Mouse (Mus musculus): ENCODE measurements at regions not wholly inside any gene's neighbourhood (a gene's known extent, or its start where the extent isn't known, plus 50 kb on each side); places are given as distances from the start of the nearest gene placed in this dataset.

DNA sequence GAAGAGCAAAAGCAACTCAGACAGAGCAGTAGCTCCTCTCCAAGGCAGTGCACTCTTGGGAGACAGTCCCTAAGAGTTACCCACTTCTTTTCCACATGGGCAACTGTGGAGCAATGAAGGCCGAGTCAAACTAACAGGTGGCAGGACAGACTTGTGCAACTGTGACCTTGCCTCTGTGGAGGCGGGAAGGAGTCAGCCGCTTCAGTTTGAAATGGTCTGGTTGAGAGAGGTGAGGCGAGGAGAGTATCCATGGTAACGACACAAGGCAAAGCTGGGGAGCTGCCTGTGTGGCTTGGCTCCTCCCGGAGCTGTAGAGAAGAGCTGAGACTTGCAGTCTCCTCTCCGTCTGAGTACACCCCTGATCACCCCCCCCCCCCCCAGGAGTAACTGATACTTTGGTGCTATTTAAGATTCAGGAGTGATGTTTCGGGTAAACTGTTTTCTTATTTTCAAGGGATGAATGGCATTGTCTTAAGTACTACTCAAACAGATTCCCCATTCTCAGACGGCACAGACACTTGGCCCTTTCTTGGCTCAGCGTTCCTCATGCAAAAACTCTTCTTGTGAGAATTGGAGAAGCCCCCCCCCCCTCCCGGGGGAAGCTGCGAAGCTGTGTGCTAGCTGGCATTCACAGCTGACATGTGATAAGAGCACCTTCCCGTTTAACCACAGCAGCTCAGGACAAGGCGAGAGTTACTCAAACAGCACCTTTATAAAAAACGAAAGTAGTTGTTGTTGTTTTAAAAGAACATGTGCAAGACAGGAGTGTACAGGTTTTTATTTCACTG is 54.9 kb upstream of the Chst1 start:
- 15% methylated on average over 15 of the region's 15 CpGs for WGBS
- H3K9me3 ChIP-seq = no peaks in the 10 kb centered on the region
- H3K36me3 ChIP-seq = no peaks in the 10 kb centered on the region
- H3K27me3 ChIP-seq = peaks cover 5% of the 10 kb centered on the region; the same call in 1 of the 2 replicates
- H3K4me3 ChIP-seq = no peak overlapping the region
- H3K4me1 ChIP-seq (replicated peaks) = peaks cover 15% of the 10 kb centered on the region
- H3K4me2 ChIP-seq = no peak overlapping the region
- no peak overlapping the region for H3K9ac ChIP-seq
- ATAC-seq (ENCODE audit: low FRiP score) = peak; percentile 69; the same call in 1 of the 2 replicates
- H3K27ac ChIP-seq = no peak overlapping the region

DNA sequence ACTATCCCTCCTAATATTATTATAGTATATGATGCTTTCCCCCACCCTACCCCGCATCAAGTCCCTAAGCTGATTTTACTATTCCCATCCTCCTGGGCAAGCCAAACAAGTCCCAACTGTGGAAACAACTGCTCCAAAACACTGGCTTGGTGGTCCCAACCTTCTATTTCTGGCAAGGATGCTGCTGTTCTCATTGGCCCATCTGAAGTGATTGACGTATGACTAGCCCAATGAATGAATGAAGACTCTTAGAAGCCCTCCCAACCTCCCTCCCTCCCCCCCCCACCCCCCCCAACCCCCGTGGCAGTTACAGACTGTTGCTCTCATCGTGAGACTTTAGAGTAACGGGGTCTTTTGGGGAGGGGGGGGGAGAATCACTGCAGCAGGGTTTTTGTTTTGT is 58.7 kb upstream of the Chst1 start:
- no peak overlapping the region for H3K27ac ChIP-seq
- H3K36me3 ChIP-seq = no peaks in the 10 kb centered on the region
- no peak overlapping the region for H3K9ac ChIP-seq
- no peak overlapping the region for H3K4me2 ChIP-seq
- 55% methylated on average over 5 of the region's 5 CpGs for WGBS
- H3K9me3 ChIP-seq = no peaks in the 10 kb centered on the region
- peaks cover 15% of the 10 kb centered on the region for H3K4me1 ChIP-seq (replicated peaks)
- peaks cover 5% of the 10 kb centered on the region; the same call in 1 of the 2 replicates for H3K27me3 ChIP-seq
- no peak overlapping the region for H3K4me3 ChIP-seq
- no peak for ATAC-seq (ENCODE audit: low FRiP score)

DNA sequence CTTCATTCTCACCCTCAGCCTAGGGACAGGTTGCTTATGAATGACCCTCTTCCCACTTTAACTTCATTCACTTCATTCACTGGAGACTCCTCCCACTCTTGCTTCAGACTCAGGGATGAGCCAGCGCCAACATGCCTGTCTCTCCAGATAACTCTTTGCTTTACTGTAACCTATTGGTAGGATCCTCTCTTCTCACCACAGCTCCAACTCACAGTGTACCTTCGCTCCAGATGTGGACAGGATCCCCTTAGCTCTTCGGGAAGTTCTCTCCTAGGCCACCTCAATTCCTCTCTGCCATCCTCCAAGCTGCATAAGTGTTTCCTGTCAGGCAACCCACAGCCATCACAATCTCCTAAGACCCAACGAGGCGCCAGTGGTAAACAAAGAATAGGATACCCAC is 67.5 kb upstream of the Chst1 start:
- no peak overlapping the region for H3K4me3 ChIP-seq
- no peaks in the 10 kb centered on the region for H3K9me3 ChIP-seq
- H3K27me3 ChIP-seq = no peaks in the 10 kb centered on the region
- H3K36me3 ChIP-seq = no peaks in the 10 kb centered on the region
- no peak overlapping the region for H3K9ac ChIP-seq
- ATAC-seq (ENCODE audit: low FRiP score) = no peak
- no peak overlapping the region for H3K27ac ChIP-seq
- peaks cover 22% of the 10 kb centered on the region for H3K4me1 ChIP-seq (replicated peaks)
- H3K4me2 ChIP-seq = no peak overlapping the region
- 85% methylated on average over 5 of the region's 5 CpGs for WGBS

DNA sequence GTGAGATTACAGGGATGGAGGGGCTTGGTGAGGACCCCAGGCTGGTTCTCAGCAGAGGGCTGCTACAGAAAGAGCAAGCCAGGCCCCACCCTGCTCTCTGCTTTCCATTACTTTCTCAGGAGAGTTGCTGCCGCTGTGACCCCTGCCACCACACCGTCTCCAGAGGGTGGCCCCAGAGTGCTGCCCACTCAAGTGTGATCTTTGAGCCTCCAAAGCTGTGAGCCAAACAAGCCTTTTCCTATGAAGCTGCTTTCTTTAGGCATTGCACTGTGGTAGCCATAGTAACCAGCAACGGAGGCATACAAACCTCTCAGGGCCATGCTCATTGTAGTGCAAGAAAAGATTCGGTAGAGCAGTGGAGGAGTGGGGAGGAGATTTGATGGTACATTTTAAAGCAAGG is 68.8 kb upstream of the Chst1 start:
- no peak overlapping the region for H3K4me2 ChIP-seq
- H3K36me3 ChIP-seq = no peaks in the 10 kb centered on the region
- H3K9me3 ChIP-seq = no peaks in the 10 kb centered on the region
- no peak overlapping the region for H3K27ac ChIP-seq
- no peak overlapping the region for H3K9ac ChIP-seq
- no peak for ATAC-seq (ENCODE audit: low FRiP score)
- H3K27me3 ChIP-seq = no peaks in the 10 kb centered on the region
- H3K4me3 ChIP-seq = no peak overlapping the region
- H3K4me1 ChIP-seq (replicated peaks) = peaks cover 33% of the 10 kb centered on the region
- 21% methylated on average over 4 of the region's 4 CpGs for WGBS

DNA sequence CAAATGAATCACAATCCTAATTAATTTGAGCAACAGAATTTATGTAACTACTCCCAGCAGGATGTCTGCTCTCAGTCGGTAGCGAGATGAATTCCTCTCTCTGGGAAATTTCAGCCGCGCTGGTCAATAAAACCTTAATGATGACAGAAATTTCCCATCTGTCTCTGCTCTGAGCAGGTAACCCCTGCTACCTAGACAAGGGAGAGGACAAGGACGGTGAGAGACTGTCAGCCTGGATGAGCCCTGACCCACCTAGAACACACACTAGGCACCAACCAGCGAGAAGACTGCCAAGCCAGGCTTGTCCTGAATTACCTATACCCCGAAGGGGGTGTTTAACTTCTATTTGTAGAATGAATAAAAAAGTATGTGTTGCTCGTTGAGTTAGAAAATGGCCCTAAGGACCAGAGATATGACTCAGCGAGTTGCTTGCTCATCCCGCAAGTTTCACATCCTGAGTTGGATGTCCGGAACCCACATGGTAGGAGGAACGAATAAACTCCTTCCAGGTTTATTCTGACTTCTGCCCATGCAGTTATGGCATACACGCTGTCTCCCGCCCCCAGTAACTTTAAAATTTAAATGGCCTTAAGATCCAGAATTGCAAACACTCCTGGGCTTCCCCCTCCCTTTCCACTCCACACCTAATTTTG is 69.5 kb upstream of the Slc35c1 start:
- Histone ChIP-seq H3K4me3 (peak overlapping the region; percentile 47), H3K36me3 (no peaks in the 10 kb centered on the region), H3K9me3 (no peaks in the 10 kb centered on the region), H3K4me1 (replicated peaks) (peaks cover 40% of the 10 kb centered on the region), H3K27ac (peak overlapping the region; percentile 90), H3K9ac (peak overlapping the region; percentile 77), H3K27me3 (no peaks in the 10 kb centered on the region), H3K4me2 (peak overlapping the region; percentile 76)
- peak; percentile 69 for ATAC-seq (ENCODE audit: low FRiP score)
- WGBS = 47% methylated on average over 14 of the region's 14 CpGs

DNA sequence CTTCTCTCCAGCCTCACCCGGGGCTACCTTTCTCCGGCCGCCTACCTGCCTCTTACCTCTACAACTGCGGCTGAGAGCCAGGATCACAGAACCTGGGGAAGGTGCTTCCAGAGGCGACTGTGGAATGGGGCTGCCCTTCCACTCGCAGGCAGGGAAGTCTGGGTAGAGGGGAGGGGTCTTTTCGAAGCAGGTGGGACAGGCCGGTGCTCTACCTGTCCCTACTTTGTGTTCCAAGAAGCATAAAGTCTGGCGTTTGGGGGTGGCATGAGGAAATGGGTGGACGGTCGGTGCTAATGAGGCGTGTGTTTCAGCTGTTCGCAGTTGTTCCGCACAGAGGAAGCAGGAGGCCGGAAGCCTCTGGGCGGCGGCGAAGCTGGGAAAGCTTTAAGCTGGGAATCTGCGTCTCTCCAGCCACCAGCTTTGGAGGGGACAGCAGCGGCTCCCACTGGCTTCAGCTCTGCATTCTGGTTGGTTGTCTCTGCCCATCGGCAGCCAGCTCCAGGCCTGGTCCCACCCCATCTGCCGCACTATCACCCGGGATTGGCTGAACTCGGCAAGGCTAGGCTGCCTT is 68.8 kb upstream of the Slc35c1 start:
- Histone ChIP-seq H3K4me1 (replicated peaks) (peaks cover 40% of the 10 kb centered on the region), H3K9ac (peak overlapping the region; percentile 77), H3K4me2 (peak overlapping the region; percentile 76), H3K4me3 (peak overlapping the region; percentile 47), H3K27ac (peak overlapping the region; percentile 90), H3K9me3 (no peaks in the 10 kb centered on the region), H3K36me3 (no peaks in the 10 kb centered on the region), H3K27me3 (no peaks in the 10 kb centered on the region)
- WGBS = 10% methylated on average over 24 of the region's 24 CpGs
- peak; percentile 97 for ATAC-seq (ENCODE audit: low FRiP score)

DNA sequence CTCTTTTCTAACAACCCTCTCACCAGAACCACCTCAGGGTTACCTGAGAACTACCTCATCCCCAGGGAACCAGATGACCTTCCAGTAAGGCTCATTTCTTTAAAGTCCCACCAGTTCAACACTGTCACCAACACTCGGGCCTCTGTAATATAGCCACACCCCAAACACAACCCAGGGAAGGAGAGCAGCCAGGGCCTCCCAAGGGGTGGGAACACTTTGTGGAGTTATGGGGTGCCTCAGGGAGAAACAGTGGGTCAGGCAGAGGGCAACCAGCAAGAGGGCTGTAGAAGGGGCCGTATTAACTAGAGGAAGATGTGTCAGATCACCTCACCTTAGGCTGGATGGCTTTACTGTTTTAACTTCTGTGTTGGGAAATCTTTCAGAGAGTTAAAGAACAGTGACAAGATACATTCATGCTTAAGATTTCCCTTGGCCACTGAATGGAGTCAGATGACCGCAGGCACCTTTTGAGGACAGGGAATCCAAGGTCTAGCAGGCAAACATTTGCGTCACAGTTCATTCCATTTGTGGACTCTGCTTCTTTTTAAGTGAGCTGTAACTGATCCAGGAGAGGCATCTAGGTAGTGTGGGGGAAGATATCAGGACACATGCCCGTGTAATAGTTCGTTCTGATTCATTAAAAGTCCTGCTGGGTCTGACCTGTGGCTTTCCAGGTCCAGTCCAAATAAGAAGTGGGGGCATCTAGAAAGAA is 67.9 kb upstream of the Slc35c1 start:
- peak overlapping the region; percentile 47 for H3K4me3 ChIP-seq
- H3K9me3 ChIP-seq = no peaks in the 10 kb centered on the region
- ATAC-seq (ENCODE audit: low FRiP score) = no peak
- H3K4me1 ChIP-seq (replicated peaks) = peaks cover 40% of the 10 kb centered on the region
- peak overlapping the region; percentile 77 for H3K9ac ChIP-seq
- no peaks in the 10 kb centered on the region for H3K36me3 ChIP-seq
- no peaks in the 10 kb centered on the region for H3K27me3 ChIP-seq
- WGBS = 85% methylated on average over 6 of the region's 6 CpGs
- H3K27ac ChIP-seq = no peak overlapping the region
- H3K4me2 ChIP-seq = peak overlapping the region; percentile 76

DNA sequence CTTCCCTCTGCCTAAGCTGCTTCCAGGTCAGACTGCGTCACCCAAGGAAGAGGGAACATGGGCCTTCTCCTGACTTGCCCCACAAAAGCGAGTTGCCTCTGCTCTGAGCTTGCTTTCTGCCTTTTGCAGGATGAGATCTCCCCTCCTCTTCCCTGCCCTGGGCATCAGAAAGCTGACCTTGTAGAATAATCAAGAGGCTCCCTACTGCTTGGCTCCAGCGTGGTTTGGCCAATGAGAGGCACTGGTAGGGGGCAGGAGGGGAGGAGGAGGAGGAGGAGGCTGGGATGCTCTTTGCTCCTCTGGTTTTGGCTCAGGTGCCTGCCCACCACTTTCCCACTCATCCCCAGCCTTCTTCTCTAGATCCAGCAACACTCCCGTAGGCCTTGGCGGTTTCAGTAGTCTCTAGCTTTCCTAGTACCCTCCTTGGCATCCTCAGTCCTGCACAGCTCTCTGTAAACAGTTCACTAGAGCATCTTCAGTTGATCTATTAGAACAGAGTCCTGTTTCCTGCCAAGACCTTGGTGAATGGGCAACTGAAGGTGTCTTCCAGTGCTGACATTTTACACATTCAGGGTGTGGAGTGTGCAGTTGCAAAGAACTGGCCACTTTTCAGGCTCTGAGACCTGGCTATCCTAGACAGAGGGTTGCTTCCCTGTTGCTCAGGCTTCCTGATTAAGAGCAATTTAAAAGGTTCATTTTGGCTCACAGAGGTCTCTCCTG is 66.5 kb upstream of the Slc35c1 start:
- Histone ChIP-seq H3K27ac (peak overlapping the region; percentile 75; the same call in 1 of the 2 replicates), H3K4me1 (replicated peaks) (peaks cover 40% of the 10 kb centered on the region), H3K9me3 (no peaks in the 10 kb centered on the region), H3K36me3 (no peaks in the 10 kb centered on the region), H3K4me2 (no peak overlapping the region), H3K9ac (no peak overlapping the region), H3K4me3 (no peak overlapping the region), H3K27me3 (no peaks in the 10 kb centered on the region)
- WGBS = 85% methylated on average over 4 of the region's 5 CpGs
- no peak for ATAC-seq (ENCODE audit: low FRiP score)

DNA sequence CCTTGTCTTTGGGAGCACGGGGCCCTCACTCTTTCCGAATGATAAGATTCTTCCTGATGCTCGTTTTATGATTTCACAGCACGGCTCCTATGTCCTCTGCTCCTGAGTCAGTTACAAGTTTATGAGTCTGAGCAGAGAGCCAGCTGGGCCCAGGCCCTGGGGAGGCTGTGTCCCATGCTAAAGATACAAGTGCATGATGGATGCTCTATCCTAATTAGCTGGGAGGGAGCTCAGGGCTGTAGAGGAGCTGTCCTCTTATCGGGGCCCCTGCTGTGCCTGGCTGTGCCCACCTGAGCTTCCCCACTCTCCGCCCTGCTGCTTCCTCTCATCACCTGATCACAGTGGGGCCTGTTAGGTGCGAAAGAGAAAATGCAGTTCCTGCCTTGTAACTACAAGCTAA is 65.3 kb upstream of the Slc35c1 start:
- Histone ChIP-seq H3K4me3 (no peak overlapping the region), H3K4me2 (no peak overlapping the region), H3K9me3 (no peaks in the 10 kb centered on the region), H3K4me1 (replicated peaks) (peaks cover 40% of the 10 kb centered on the region), H3K36me3 (no peaks in the 10 kb centered on the region), H3K27ac (peak overlapping the region; percentile 75), H3K27me3 (no peaks in the 10 kb centered on the region), H3K9ac (no peak overlapping the region)
- 41% methylated on average over 7 of the region's 7 CpGs for WGBS
- ATAC-seq (ENCODE audit: low FRiP score) = no peak

DNA sequence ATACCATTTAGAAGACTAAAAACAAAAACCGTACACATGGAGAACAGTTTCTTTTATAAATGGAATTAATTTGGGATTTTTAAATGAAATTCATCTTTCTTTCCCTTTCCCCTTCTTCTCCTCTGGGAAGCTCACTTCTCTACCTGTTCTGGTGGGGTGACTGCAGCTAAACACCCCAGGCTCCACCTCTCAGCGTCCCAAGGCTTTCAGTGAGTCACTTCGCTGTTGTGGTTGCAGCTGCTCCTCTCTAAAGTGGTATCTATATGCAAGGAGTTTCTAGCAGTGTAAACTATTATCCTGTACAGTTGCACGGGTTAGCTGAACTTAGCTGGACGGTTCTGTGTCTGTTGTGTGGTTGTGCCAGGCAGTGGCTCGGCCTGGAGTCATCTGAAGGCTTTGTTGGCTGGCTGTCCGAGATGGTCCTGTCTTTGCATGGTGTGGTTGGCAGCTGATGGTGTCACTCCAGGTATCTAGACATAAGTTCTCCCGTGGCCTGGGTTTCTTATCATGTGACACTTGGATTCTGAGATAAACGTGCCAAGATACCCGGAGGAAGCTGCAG is 64.8 kb upstream of the Slc35c1 start:
- H3K27ac ChIP-seq = peak overlapping the region; percentile 75; the same call in 1 of the 2 replicates
- H3K27me3 ChIP-seq = no peaks in the 10 kb centered on the region
- WGBS = 73% methylated on average over 10 of the region's 10 CpGs
- no peak overlapping the region for H3K9ac ChIP-seq
- H3K4me2 ChIP-seq = no peak overlapping the region
- no peak overlapping the region for H3K4me3 ChIP-seq
- ATAC-seq (ENCODE audit: low FRiP score) = no peak
- no peaks in the 10 kb centered on the region for H3K36me3 ChIP-seq
- H3K4me1 ChIP-seq (replicated peaks) = peaks cover 40% of the 10 kb centered on the region
- no peaks in the 10 kb centered on the region for H3K9me3 ChIP-seq

DNA sequence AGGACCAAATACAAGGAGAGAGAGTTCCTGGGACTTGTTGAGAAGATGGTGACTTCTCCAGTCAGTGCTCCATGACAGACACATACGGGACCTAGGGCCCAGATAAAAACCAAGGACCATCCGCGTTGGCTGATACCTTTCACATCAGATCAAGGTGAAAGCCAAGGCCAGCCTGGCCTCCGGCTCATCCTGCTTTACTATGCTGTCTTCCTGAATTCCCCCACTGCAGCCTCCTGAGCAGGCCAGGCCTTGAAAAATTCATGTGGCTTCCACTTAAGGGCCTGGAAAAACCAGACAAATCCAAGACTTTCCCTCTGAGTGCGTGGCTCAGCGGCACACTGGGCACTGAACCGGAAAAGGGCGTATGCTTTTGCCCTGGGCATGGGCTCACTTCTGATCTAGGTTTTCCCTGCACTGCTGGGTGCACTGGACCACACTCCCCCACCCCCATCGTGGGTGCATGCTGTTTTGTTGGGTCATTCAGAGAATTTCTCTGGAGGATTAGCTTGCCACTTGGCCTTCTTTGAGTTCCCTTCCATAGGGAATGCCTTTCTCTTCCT is 64.1 kb upstream of the Slc35c1 start:
- 85% methylated on average over 9 of the region's 9 CpGs for WGBS
- Histone ChIP-seq H3K4me2 (no peak overlapping the region), H3K27ac (no peak overlapping the region), H3K9me3 (no peaks in the 10 kb centered on the region), H3K9ac (no peak overlapping the region), H3K27me3 (no peaks in the 10 kb centered on the region), H3K4me1 (replicated peaks) (peaks cover 33% of the 10 kb centered on the region), H3K4me3 (no peak overlapping the region), H3K36me3 (no peaks in the 10 kb centered on the region)
- ATAC-seq (ENCODE audit: low FRiP score) = no peak
